Mouse (Mus musculus): ENCODE data around the gene Tm9sf4.

- TF ChIP-seq POLR2A (IDR thresholded peaks at IDR 0.05; ENCODE audit: borderline replicate concordance, extremely low read depth, low read depth, low read length) (no peak), CTCF (IDR thresholded peaks at IDR 0.05; ENCODE audit: insufficient read depth, low read length) (no peak)
These were observed 39.1 kb upstream of the Tm9sf4 start for GRCm38 (mm10) chr2:153121821-153122615.
